Mouse (Mus musculus) midbrain, embryonic 10.5 days (tissue): ENCODE results near the gene Ubl5. TPM values are rescaled to one million over a fixed set of nuclear protein-coding genes. Genes with fewer than 3 reads are reported as not detected.

Source experiments
- DNase-seq: peaks from one replicate; pipeline ENCODE4 v3.0.0-alpha.2; 2017; ENCODE audit warnings: low spot score
- H3K27ac ChIP-seq: fragments of 300-500 bp; sonication (generic); replicated peaks from 2 replicates; pipeline ENCODE4 v1.5.1; 2016; ENCODE audit warnings: mild to moderate bottlenecking
- H3K27me3 ChIP-seq: fragments of 300-500 bp; sonication (generic); 2 replicates; pipeline ENCODE4 v1.6.1; 2016; ENCODE audit warnings: low read depth, mild to moderate bottlenecking; ENCODE audit not compliant: poor library complexity, severe bottlenecking
- H3K36me3 ChIP-seq: fragments of 300-500 bp; sonication (generic); 2 replicates; pipeline ENCODE4 v1.6.1; 2016; ENCODE audit warnings: mild to moderate bottlenecking, moderate library complexity
- H3K4me1 ChIP-seq: fragments of 300-500 bp; sonication (generic); 2 replicates; pipeline ENCODE4 v1.6.1; 2016
- H3K4me3 ChIP-seq: fragments of 300-500 bp; sonication (generic); 2 replicates; pipeline ENCODE4 v1.5.1; 2016; ENCODE audit warnings: mild to moderate bottlenecking, moderate library complexity
- H3K9me3 ChIP-seq: fragments of 300-500 bp; sonication (generic); replicated peaks from 2 replicates; pipeline ENCODE4 v1.6.1; 2016; ENCODE audit warnings: mild to moderate bottlenecking
- WGBS: fragments of 180-500 bp; shearing (Covaris S2); methylation state at CpG from one replicate; pipeline ENCODE4 v1.1.7; 2016; 5-methylcytosine and 5-hydroxymethylcytosine counted together
- polyA plus RNA-seq: library from polyadenylated mRNA; unstranded; fragments of >200 nt; fragmentation: Nextera tagmentation; extraction: Ambion mirVana; gene quantifications from 2 replicates; pipeline ENCODE4 v1.2.1, GENCODE M21; 2016

The Ubl5 gene
- polyA plus RNA-seq, 1 experiment from 2014 or later = 381 TPM

DNA sequence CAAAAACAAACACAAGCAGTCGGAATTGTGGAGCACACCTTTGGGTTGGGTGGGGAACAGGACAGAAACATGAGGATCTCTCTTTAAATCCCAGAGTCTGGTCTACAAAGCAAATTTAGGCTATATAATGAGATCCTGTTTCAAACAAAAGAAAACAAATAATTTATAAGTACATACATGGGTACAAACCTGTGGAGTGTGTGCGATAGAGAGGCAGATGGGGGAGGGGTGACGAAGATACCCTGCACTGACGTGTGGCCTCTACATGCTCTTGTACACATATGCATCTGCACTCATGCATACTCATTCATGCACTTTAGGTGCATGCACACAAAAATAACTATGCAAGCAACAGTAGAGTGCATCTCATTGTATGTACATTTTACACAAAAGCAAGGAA lies 3.2 kb upstream of the Ubl5 start:
- 90% methylated on average over 4 of the region's 4 CpGs for WGBS
- no peak overlapping the region for H3K4me3 ChIP-seq
- H3K9me3 ChIP-seq = no peaks in the 10 kb centered on the region
- H3K27me3 ChIP-seq = no peaks in the 10 kb centered on the region
- H3K36me3 ChIP-seq = peaks cover 34% of the 10 kb centered on the region
- peaks cover 25% of the 10 kb centered on the region for H3K4me1 ChIP-seq
- no peak for DNase-seq
- H3K27ac ChIP-seq = no peak overlapping the region

DNA sequence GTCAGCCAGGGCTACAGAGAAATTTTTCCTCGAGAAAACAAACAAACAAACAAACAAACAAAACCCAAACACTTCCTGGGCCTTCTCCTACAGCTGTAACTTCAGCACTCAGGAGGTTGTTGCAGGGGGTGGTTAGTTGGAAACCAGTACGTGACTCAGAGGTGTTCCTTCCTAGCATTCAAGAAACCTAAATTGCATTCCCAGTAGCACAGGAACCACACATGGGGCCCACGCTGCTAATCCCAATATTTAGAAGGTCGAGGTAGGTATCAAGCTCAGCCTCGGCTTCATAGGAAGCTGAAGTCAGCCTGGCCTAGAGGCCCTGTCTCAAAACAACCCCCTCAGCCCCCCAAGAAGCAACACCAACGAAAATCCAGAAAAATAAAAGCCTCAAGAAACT lies 1.2 kb upstream of the Ubl5 start:
- WGBS = 37% methylated on average over 6 of the region's 6 CpGs
- H3K27ac ChIP-seq = peak overlapping the region; percentile 93
- no peaks in the 10 kb centered on the region for H3K27me3 ChIP-seq
- H3K9me3 ChIP-seq = no peaks in the 10 kb centered on the region
- peaks cover 34% of the 10 kb centered on the region for H3K36me3 ChIP-seq
- peak overlapping the region; percentile 85 for H3K4me3 ChIP-seq
- no peak for DNase-seq
- H3K4me1 ChIP-seq = peaks cover 36% of the 10 kb centered on the region

- Histone ChIP-seq H3K4me1 (peaks cover 36% of the 10 kb centered on the region), H3K4me3 (peak overlapping the region; percentile 85), H3K36me3 (peaks cover 35% of the 10 kb centered on the region), H3K27me3 (no peaks in the 10 kb centered on the region), H3K9me3 (no peaks in the 10 kb centered on the region), H3K27ac (peak overlapping the region; percentile 93)
- DNase-seq = peak; percentile 90
- WGBS = under 1% methylated on average over 30 of the region's 30 CpGs
Observed at GRCm38 (mm10) chr9:20642896-20643466, 303 bp downstream of the Ubl5 start.

GRCm38 (mm10) chr9:20643781-20644180 lies 1.1 kb downstream of the Ubl5 start:
- peak overlapping the region; percentile 93 for H3K27ac ChIP-seq
- DNase-seq = no peak

GRCm38 (mm10) chr9:20644360-20645081 lies 1.8 kb downstream of the Ubl5 start, which contains the start of gene Fbxl12:
Gene Fbxl12 (minus strand): TSS chr9:20644767.
- peaks cover 36% of the 10 kb centered on the region for H3K36me3 ChIP-seq
- no peaks in the 10 kb centered on the region for H3K9me3 ChIP-seq
- under 1% methylated on average over 43 of the region's 43 CpGs for WGBS
- H3K27me3 ChIP-seq = no peaks in the 10 kb centered on the region
- peaks cover 36% of the 10 kb centered on the region for H3K4me1 ChIP-seq
- peak; percentile 85 for DNase-seq
- H3K27ac ChIP-seq = peak within 1 kb of the TSS; percentile 93
- peak within 1 kb of the TSS; percentile 85 for H3K4me3 ChIP-seq

More at GRCm38 (mm10) chr9:20643781-20644180, 1.1 kb downstream of the Ubl5 start:
- 12% methylated on average over 13 of the region's 13 CpGs for WGBS
- H3K36me3 ChIP-seq = peaks cover 35% of the 10 kb centered on the region
- H3K4me3 ChIP-seq = peak overlapping the region; percentile 85
- no peaks in the 10 kb centered on the region for H3K9me3 ChIP-seq
- no peaks in the 10 kb centered on the region for H3K27me3 ChIP-seq
- peaks cover 36% of the 10 kb centered on the region for H3K4me1 ChIP-seq

DNA sequence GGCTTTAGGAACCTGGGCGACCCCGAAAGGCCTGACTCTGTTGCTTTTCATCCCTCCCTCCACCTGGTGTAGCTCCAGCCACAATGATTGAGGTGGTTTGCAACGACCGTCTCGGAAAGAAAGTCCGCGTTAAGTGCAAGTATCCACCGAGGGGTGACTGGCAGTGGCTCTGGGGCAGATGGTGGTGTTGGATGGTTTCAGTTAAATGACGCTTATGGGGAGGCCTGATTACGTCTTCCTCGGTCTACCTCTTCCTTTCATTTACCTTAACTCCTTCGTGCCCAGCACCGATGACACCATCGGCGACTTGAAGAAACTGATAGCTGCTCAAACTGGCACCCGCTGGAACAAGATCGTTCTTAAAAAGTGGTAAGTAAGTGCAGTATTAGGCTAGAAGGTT lies 2.4 kb downstream of the Ubl5 start:
- H3K4me3 ChIP-seq = peak overlapping the region; percentile 85
- no peaks in the 10 kb centered on the region for H3K27me3 ChIP-seq
- DNase-seq = no peak
- peaks cover 36% of the 10 kb centered on the region for H3K36me3 ChIP-seq
- WGBS = 7% methylated on average over 17 of the region's 17 CpGs
- peaks cover 36% of the 10 kb centered on the region for H3K4me1 ChIP-seq
- peak overlapping the region; percentile 93 for H3K27ac ChIP-seq
- H3K9me3 ChIP-seq = no peaks in the 10 kb centered on the region

DNA sequence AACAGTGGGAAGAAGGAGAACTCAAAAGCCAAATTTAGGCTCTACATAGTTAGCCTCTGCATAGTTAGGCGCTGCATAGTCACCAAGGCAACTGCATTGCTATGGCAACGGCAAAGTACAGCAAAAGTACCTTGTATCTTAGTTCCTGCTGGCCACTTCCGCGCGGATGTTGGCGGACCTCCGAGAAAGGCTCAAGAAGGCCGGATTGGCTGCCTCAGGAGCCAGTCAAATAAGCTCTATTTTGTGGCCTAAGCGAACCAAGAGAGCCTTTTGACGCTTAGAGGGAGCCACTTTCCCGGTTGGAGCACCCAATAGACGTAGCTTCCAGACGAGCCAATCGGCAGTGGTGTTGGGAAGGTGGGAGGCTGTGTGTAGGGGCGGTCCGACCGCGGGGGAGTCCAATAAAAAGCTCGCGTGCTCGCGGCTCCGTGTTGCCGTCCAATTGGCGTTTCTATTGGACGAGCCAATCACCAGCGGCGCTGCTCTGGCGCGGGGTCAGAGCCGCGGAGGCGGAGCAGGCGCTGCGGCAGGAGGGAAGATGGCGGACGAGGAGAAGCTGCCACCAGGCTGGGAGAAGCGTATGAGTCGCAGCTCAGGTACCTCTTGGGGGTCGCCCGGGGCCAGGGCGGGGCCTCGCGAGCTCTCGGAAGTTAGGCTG lies 9.1 kb downstream of the Ubl5 start, which contains the start of gene Pin1:
Gene Pin1 (plus strand): TSS at position 494 of the 658 bp plus-strand sequence.
- Histone ChIP-seq H3K36me3 (peaks cover 63% of the 10 kb centered on the region), H3K27me3 (no peaks in the 10 kb centered on the region), H3K4me1 (peaks cover 36% of the 10 kb centered on the region), H3K9me3 (no peaks in the 10 kb centered on the region), H3K27ac (peak within 1 kb of the TSS; percentile 91), H3K4me3 (peak within 1 kb of the TSS; percentile 98)
- WGBS = under 1% methylated on average over 45 of the region's 45 CpGs
- DNase-seq = peak; percentile 98

GRCm38 (mm10) chr9:20652260-20652658 lies 9.6 kb downstream of the Ubl5 start:
- no peak for DNase-seq
- WGBS = under 1% methylated on average over 24 of the region's 25 CpGs
- H3K4me1 ChIP-seq = peaks cover 36% of the 10 kb centered on the region
- no peaks in the 10 kb centered on the region for H3K9me3 ChIP-seq
- H3K4me3 ChIP-seq = peak overlapping the region; percentile 98
- peaks cover 63% of the 10 kb centered on the region for H3K36me3 ChIP-seq
- peak overlapping the region; percentile 91 for H3K27ac ChIP-seq
- H3K27me3 ChIP-seq = no peaks in the 10 kb centered on the region

DNA sequence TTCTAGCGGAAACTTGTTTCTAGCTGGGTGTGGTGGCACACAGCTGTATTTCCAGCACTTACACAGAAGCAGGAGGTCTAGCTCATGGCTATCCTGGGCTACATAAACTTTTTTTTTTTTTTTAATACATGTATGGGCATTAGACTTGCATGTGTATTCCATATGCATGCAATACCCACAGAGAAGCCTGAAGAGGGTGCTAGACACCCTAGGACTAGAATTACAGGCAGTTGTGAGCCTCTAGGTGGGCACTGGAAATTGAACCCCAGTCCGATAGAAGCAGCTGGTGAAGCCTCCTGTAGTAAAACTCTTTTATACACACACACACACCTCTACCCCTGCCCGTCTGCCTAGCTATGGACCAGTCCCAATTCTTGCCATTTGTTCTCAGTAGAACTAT lies 11.2 kb downstream of the Ubl5 start:
- Histone ChIP-seq H3K36me3 (peaks cover 63% of the 10 kb centered on the region), H3K4me3 (peak overlapping the region; percentile 98), H3K4me1 (peaks cover 36% of the 10 kb centered on the region), H3K9me3 (no peaks in the 10 kb centered on the region), H3K27ac (no peak overlapping the region), H3K27me3 (no peaks in the 10 kb centered on the region)
- DNase-seq = no peak
- 88% methylated on average over 3 of the region's 3 CpGs for WGBS

GRCm38 (mm10) chr9:20657546-20657945 lies 14.9 kb downstream of the Ubl5 start:
- WGBS = 96% methylated on average over 3 of the region's 3 CpGs
- H3K4me1 ChIP-seq = peaks cover 27% of the 10 kb centered on the region
- H3K9me3 ChIP-seq = no peaks in the 10 kb centered on the region
- H3K27ac ChIP-seq = no peak overlapping the region
- peaks cover 93% of the 10 kb centered on the region for H3K36me3 ChIP-seq
- no peak overlapping the region for H3K4me3 ChIP-seq
- DNase-seq = no peak
- H3K27me3 ChIP-seq = no peaks in the 10 kb centered on the region

- Histone ChIP-seq H3K27me3 (no peaks in the 10 kb centered on the region), H3K4me1 (peaks cover 45% of the 10 kb centered on the region), H3K36me3 (peaks cover 83% of the 10 kb centered on the region), H3K4me3 (no peak overlapping the region), H3K27ac (no peak overlapping the region), H3K9me3 (no peaks in the 10 kb centered on the region)
- 57% methylated on average over 3 of the region's 3 CpGs for WGBS
- peak; percentile 71 for DNase-seq
Observed at GRCm38 (mm10) chr9:20662325-20662724, 19.6 kb downstream of the Ubl5 start.

DNA sequence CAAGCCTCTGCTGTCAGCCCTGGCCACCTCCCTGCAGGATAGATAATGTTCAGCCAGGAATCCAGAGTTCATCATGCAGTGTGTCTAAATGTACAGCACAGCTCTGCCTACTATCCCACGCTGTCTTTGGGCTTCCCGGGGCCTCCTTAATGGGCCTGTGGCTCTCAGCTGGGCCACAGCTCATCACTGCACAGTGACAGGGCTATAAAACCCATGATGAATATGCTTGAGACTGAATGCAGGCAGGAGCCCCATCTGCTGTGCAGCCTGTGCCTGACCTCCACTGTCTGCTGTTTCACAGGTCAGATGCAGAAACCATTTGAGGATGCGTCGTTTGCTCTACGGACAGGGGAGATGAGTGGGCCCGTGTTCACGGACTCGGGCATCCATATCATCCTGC lies 20.2 kb downstream of the Ubl5 start:
- H3K27ac ChIP-seq = 0 out of 2 replicates have a peak overlapping the region, but pooled peaks have one; percentile 19
- peaks cover 78% of the 10 kb centered on the region for H3K36me3 ChIP-seq
- DNase-seq = no peak
- H3K4me3 ChIP-seq = no peak overlapping the region
- no peaks in the 10 kb centered on the region for H3K27me3 ChIP-seq
- peaks cover 45% of the 10 kb centered on the region for H3K4me1 ChIP-seq
- H3K9me3 ChIP-seq = no peaks in the 10 kb centered on the region
- WGBS = 93% methylated on average over 8 of the region's 8 CpGs

DNA sequence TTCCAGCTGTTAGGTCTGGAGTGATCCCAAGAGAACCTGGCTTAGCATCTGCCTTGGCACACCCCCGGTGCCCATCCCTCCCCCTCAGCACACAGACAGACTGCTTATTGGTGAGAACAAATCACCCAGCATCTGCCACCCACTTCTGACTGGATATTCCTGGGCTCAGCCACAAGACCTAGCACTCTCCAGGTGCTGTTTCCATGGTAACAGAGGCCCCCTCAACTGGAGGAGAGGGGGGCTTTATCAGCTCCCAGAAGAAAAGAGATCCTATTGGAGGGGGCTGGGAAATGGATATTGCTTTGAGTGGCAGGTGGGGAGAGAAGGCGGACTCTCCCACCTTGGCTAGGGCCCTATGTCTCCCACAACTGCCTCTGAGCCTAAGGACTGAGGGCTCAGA lies 21.3 kb downstream of the Ubl5 start:
- H3K9me3 ChIP-seq = no peaks in the 10 kb centered on the region
- H3K4me1 ChIP-seq = peaks cover 45% of the 10 kb centered on the region
- DNase-seq = no peak
- peaks cover 67% of the 10 kb centered on the region for H3K36me3 ChIP-seq
- no peak overlapping the region for H3K4me3 ChIP-seq
- peak overlapping the region; percentile 35; the same call in 1 of the 2 replicates for H3K27ac ChIP-seq
- H3K27me3 ChIP-seq = no peaks in the 10 kb centered on the region
- WGBS = 93% methylated on average over 2 of the region's 2 CpGs
